Mouse (Mus musculus): Measurements from ENCODE around the gene Fcho2. TPM values are rescaled to one million over a fixed set of nuclear protein-coding genes. Genes with fewer than 3 reads are reported as not detected.

Fcho2 gene
- polyA plus RNA-seq, 1 experiment from 2014 or later: 42.7 TPM

DNA sequence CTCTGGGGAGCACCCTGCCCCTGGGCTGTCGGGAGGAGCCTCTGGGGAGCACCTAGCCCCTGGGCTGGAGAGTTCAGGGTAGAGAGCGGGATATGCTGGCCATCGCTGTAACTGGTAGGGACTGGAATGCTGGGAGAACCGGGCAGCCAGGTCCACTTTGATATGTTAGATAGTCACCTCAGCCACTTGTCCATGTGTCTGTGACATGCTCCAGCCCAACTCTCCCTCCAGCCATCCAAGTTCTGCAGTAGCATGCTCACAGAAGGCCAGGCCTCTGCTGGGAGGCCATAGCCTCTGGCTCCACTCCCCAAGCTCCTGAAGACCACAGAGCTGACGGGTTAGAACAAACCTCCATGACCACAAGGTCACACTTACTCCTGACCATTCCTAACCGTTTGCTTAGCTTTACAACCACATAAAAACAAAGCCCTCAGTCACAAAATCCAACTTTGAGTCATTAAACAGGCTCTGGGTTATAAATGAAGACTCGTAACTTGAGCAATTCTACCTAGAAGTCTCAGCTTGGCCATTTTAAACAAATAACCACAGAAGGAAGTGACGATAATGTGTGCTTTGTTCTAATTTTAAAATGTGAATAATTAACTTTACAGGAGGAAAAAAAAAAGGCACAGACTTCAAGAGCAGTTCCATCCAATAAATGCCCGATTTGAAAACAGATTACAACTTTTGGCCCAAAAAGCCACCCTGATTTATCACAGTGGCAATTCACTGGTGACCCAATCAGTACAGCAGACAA, 130.9 kb downstream of the Fcho2 start:
- H3K36me3 ChIP-seq (ENCODE audit: control insufficient read depth, insufficient read depth, low read length): no peaks in the 10 kb centered on the region
- ATAC-seq (ENCODE audit: insufficient read depth, low FRiP score): no peak
- no peaks in the 10 kb centered on the region for H3K27me3 ChIP-seq (ENCODE audit: control insufficient read depth, insufficient read depth, low read length)
- H3K27ac ChIP-seq (ENCODE audit: low read length): peak overlapping the region; percentile 50
- WGBS: 60% methylated on average over 9 of the region's 9 CpGs
- H3K9ac ChIP-seq (ENCODE audit: low read length): no peak overlapping the region
- no peaks in the 10 kb centered on the region for H3K9me3 ChIP-seq (replicated peaks; ENCODE audit: control insufficient read depth, low read length)
- no peak overlapping the region for H3K4me3 ChIP-seq (replicated peaks; ENCODE audit: low read length)
- H3K4me2 ChIP-seq (ENCODE audit: low read depth, low read length): no peak overlapping the region
- H3K4me1 ChIP-seq (ENCODE audit: control insufficient read depth, insufficient read depth, low read length): peaks cover 7% of the 10 kb centered on the region; the same call in 1 of the 2 replicates

DNA sequence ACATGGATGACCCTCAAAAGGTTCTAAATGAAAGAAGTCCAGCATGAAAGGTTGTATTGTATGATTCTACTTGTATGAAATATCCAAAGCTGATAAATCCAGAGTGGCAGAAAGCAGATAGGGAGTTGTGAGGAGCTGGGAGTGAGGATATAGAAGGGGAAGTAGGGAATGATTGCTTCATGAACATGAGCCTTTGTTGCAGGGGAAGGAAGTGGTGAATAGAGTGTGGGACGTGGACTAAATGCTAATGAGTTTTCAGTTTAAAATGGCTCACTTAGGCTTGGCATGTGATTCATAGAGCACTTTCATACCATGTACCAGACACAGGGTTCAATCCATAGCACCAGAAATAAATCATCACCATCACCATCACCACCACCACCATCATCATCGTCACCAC, 131.8 kb downstream of the Fcho2 start:
- Histone ChIP-seq H3K27ac (ENCODE audit: low read length) (no peak overlapping the region), H3K36me3 (ENCODE audit: control insufficient read depth, insufficient read depth, low read length) (no peaks in the 10 kb centered on the region), H3K9ac (ENCODE audit: low read length) (no peak overlapping the region), H3K4me2 (ENCODE audit: low read depth, low read length) (no peak overlapping the region), H3K4me1 (ENCODE audit: control insufficient read depth, insufficient read depth, low read length) (peaks cover 7% of the 10 kb centered on the region; the same call in 1 of the 2 replicates), H3K9me3 (replicated peaks; ENCODE audit: control insufficient read depth, low read length) (no peaks in the 10 kb centered on the region), H3K27me3 (ENCODE audit: control insufficient read depth, insufficient read depth, low read length) (no peaks in the 10 kb centered on the region), H3K4me3 (replicated peaks; ENCODE audit: low read length) (no peak overlapping the region)
- WGBS: 85% methylated on average over 2 of the region's 2 CpGs
- ATAC-seq (ENCODE audit: insufficient read depth, low FRiP score): no peak

DNA sequence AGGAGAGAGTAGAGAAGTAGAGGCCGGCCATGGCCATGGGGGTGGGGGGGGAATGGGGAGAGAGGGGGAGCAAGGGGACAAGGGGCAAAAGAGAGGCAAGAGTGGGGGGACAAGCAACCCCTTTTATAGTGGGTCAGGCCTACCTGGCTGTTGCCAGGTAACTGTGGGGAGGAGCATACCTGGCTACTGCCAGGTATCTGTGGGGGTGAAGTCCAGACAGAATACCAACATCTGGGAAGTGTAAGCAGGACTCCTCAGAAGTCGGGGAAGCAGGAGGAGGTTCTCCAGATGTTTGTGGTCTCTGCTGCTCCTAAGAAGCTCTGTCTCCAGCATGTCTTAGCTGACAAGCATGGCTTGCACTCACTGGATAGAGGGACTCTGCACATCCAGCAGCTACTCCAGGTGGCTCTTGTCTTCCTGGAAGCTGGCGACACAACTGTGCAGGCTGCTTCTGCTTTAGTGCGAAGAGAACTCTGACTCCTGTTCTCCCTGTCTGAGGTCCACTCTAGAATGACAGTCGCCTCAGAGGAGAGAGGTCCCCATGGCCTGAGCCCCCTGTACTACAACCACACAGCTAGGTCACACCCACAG, 134.7 kb downstream of the Fcho2 start:
- no peak overlapping the region for H3K4me3 ChIP-seq (replicated peaks; ENCODE audit: low read length)
- H3K36me3 ChIP-seq (ENCODE audit: control insufficient read depth, insufficient read depth, low read length): no peaks in the 10 kb centered on the region
- no peaks in the 10 kb centered on the region for H3K27me3 ChIP-seq (ENCODE audit: control insufficient read depth, insufficient read depth, low read length)
- 0 out of 2 replicates have a peak, but pooled peaks have one; percentile 39 for ATAC-seq (ENCODE audit: insufficient read depth, low FRiP score)
- no peak overlapping the region for H3K4me2 ChIP-seq (ENCODE audit: low read depth, low read length)
- no peaks in the 10 kb centered on the region for H3K9me3 ChIP-seq (replicated peaks; ENCODE audit: control insufficient read depth, low read length)
- H3K27ac ChIP-seq (ENCODE audit: low read length): no peak overlapping the region; the same call in 1 of the 2 replicates
- 58% methylated on average over 5 of the region's 5 CpGs for WGBS
- H3K4me1 ChIP-seq (ENCODE audit: control insufficient read depth, insufficient read depth, low read length): peaks cover 7% of the 10 kb centered on the region; the same call in 1 of the 2 replicates
- no peak overlapping the region for H3K9ac ChIP-seq (ENCODE audit: low read length)

DNA sequence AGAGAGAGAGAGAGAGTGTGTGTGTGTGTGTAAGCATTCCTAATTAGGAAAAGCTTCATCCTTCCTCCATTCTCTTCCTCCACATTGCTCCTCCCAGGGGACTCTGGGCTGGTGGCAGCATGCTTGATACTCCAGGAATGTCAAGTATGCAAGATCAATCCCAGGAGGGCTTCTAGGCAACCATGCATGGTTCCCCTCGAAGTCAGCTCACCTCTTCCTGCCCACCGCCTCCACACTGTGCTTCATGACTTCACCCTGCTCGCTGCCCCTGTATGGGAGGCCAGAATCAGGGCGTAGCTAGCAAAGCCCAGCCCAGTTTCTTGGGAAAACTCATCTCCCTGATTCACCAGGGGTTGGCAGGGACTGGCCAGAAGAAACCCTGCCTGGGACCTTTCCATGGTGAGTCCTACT, 135.6 kb downstream of the Fcho2 start:
- no peak overlapping the region for H3K27ac ChIP-seq (ENCODE audit: low read length)
- peaks cover 7% of the 10 kb centered on the region; the same call in 1 of the 2 replicates for H3K4me1 ChIP-seq (ENCODE audit: control insufficient read depth, insufficient read depth, low read length)
- no peaks in the 10 kb centered on the region for H3K36me3 ChIP-seq (ENCODE audit: control insufficient read depth, insufficient read depth, low read length)
- 45% methylated on average over 4 of the region's 4 CpGs for WGBS
- no peak overlapping the region for H3K4me2 ChIP-seq (ENCODE audit: low read depth, low read length)
- no peak for ATAC-seq (ENCODE audit: insufficient read depth, low FRiP score)
- H3K9me3 ChIP-seq (replicated peaks; ENCODE audit: control insufficient read depth, low read length): no peaks in the 10 kb centered on the region
- no peak overlapping the region for H3K9ac ChIP-seq (ENCODE audit: low read length)
- H3K4me3 ChIP-seq (replicated peaks; ENCODE audit: low read length): no peak overlapping the region
- no peaks in the 10 kb centered on the region for H3K27me3 ChIP-seq (ENCODE audit: control insufficient read depth, insufficient read depth, low read length)

DNA sequence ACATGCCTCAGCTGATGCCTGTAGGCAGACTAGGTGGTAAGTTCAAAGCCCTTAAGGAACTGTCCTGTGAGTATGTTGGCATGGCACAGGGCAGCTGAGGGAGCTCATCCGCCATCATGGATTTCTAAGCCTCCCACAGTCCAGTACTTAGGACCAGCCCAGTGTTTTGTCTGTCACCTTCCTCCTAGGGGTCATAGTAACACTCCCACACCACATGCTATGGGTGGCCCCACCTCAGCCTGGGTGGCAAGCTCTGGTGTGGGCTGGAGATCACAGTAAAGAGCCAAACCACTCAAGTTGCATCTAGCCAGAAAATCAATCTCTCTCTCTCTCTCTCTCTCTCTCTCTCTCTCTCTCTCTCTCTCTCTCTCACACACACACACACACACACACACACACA, 136.0 kb downstream of the Fcho2 start:
- Histone ChIP-seq H3K9me3 (replicated peaks; ENCODE audit: control insufficient read depth, low read length) (no peaks in the 10 kb centered on the region), H3K36me3 (ENCODE audit: control insufficient read depth, insufficient read depth, low read length) (no peaks in the 10 kb centered on the region), H3K27ac (ENCODE audit: low read length) (no peak overlapping the region), H3K4me2 (ENCODE audit: low read depth, low read length) (no peak overlapping the region), H3K27me3 (ENCODE audit: control insufficient read depth, insufficient read depth, low read length) (no peaks in the 10 kb centered on the region), H3K9ac (ENCODE audit: low read length) (no peak overlapping the region), H3K4me3 (replicated peaks; ENCODE audit: low read length) (no peak overlapping the region), H3K4me1 (ENCODE audit: control insufficient read depth, insufficient read depth, low read length) (peaks cover 7% of the 10 kb centered on the region; the same call in 1 of the 2 replicates)
- ATAC-seq (ENCODE audit: insufficient read depth, low FRiP score): no peak
- WGBS: 85% methylated on average over 1 of the region's 1 CpGs

DNA sequence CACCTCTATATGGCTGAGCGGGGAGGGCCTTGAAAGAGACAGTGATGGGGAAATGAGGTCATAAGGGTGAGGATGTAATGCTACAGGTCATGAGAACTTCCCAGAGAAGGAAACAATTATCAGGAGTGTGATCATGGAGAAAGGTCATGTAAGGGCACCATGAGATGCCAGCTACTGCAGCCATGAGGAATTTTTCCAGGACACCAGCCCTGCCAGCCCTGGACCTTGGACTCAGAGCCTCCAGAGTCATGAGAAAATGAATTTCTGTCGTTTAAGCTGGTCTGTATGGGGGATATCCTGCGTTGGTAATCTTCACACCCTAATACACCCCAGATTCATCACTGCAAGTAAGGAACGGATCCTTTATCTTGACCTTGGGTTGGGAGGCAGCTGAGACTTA, 141.3 kb downstream of the Fcho2 start:
- Histone ChIP-seq H3K9ac (ENCODE audit: low read length) (no peak overlapping the region), H3K4me3 (replicated peaks; ENCODE audit: low read length) (no peak overlapping the region), H3K4me1 (ENCODE audit: control insufficient read depth, insufficient read depth, low read length) (no peaks in the 10 kb centered on the region), H3K27me3 (ENCODE audit: control insufficient read depth, insufficient read depth, low read length) (no peaks in the 10 kb centered on the region), H3K4me2 (ENCODE audit: low read depth, low read length) (no peak overlapping the region), H3K9me3 (replicated peaks; ENCODE audit: control insufficient read depth, low read length) (no peaks in the 10 kb centered on the region), H3K36me3 (ENCODE audit: control insufficient read depth, insufficient read depth, low read length) (no peaks in the 10 kb centered on the region), H3K27ac (ENCODE audit: low read length) (no peak overlapping the region)
- WGBS: 54% methylated on average over 4 of the region's 4 CpGs
- ATAC-seq (ENCODE audit: insufficient read depth, low FRiP score): no peak

Other genes with a start within 250 kb of the Fcho2 start
- gene Tmem174, start 178.0 kb downstream of the Fcho2 start, polyA plus RNA-seq (2015; fragmentation: Nextera tagmentation; extraction: Ambion mirVana): not detected in 2 replicates
- gene Tmem171, start 120.6 kb downstream of the Fcho2 start, polyA plus RNA-seq (2015; fragmentation: Nextera tagmentation; extraction: Ambion mirVana): 6.7 and 8.7 TPM in 2 replicates
- gene Tnpo1, start 110.9 kb upstream of the Fcho2 start, polyA plus RNA-seq (2015; fragmentation: Nextera tagmentation; extraction: Ambion mirVana): 50.9 and 58.3 TPM in 2 replicates
- not detected in 2 replicates for gene 1700024P04Rik, start 169.1 kb upstream of the Fcho2 start, polyA plus RNA-seq (2015; fragmentation: Nextera tagmentation; extraction: Ambion mirVana)

Data from stomach, embryonic 16.5 days (tissue).